Mouse (Mus musculus) lung, adult 2 months (tissue): ENCODE results near the gene S100a6. TPM values are rescaled to one million over a fixed set of nuclear protein-coding genes. Genes with fewer than 3 reads are reported as not detected.

Experiments used
- DNase-seq: peaks from one replicate; pipeline ENCODE4 v3.0.0; 2022
- H3K4me1 ChIP-seq: fragments of 200-500 bp; 2 replicates; pipeline ENCODE4 v1.6.1; 2011; ENCODE audit warnings: low read length; ENCODE audit not compliant: control insufficient read depth, insufficient read depth
- H3K4me3 ChIP-seq: fragments of 200-500 bp; replicated peaks from 2 replicates; pipeline ENCODE3; 2011; ENCODE audit warnings: low read depth, mild to moderate bottlenecking, control low read depth, low read length; ENCODE audit errors: extremely low read depth
- CTCF ChIP-seq: fragments of 200-500 bp; IDR thresholded peaks from 2 replicates; pipeline ENCODE4 v1.5.1; 2011; ENCODE audit warnings: mild to moderate bottlenecking, low read length, control low read depth; ENCODE audit not compliant: insufficient read depth
- POLR2A ChIP-seq: fragments of 200-500 bp; IDR thresholded peaks from 2 replicates; pipeline ENCODE4 v1.6.1; 2011; ENCODE audit warnings: low read depth, mild to moderate bottlenecking, control low read depth, low read length, borderline replicate concordance; ENCODE audit errors: extremely low read depth
- WGBS: fragments of 180-500 bp; shearing (Covaris S2); methylation state at CpG from one replicate; pipeline ENCODE4 v1.1.7; 2018; 5-methylcytosine and 5-hydroxymethylcytosine counted together
- polyA plus RNA-seq: library from polyadenylated mRNA; depleted of rRNA; stranded (reverse); fragments of >200 nt; gene quantifications from 2 replicates; pipeline ENCODE4 v1.2.3, GENCODE M21; 2012

Gene S100a6
- polyA plus RNA-seq, 1 experiment: 439 TPM

GRCm38 (mm10) chr3:90607361-90607760, 5.3 kb upstream of the S100a6 start:
- Histone ChIP-seq H3K4me3 (no peak overlapping the region), H3K4me1 (peaks cover 2% of the 10 kb centered on the region; the same call in 1 of the 2 replicates)
- 75% methylated on average over 3 of the region's 3 CpGs for WGBS
- DNase-seq: no peak
- no peak for TF ChIP-seq POLR2A
- no peak for TF ChIP-seq CTCF

GRCm38 (mm10) chr3:90608223-90608622, 4.5 kb upstream of the S100a6 start, which contains the start of gene S100a5:
S100a5 (plus strand) TSS chr3:90608523.
- DNase-seq: no peak
- H3K4me1 ChIP-seq: peaks cover 2% of the 10 kb centered on the region; the same call in 1 of the 2 replicates
- TF ChIP-seq POLR2A (no peak), CTCF (no peak)
- WGBS: 71% methylated on average over 3 of the region's 3 CpGs
- no peak within 1 kb of the TSS for H3K4me3 ChIP-seq

GRCm38 (mm10) chr3:90609102-90609501, 3.6 kb upstream of the S100a6 start:
- Histone ChIP-seq H3K4me1 (peaks cover 2% of the 10 kb centered on the region; the same call in 1 of the 2 replicates), H3K4me3 (no peak overlapping the region)
- TF ChIP-seq CTCF (no peak), POLR2A (no peak)
- no peak for DNase-seq

- no peak for TF ChIP-seq CTCF
- TF ChIP-seq POLR2A: no peak
Measured at GRCm38 (mm10) chr3:90611494-90611893, 1.2 kb upstream of the S100a6 start.

GRCm38 (mm10) chr3:90612061-90612460, 621 bp upstream of the S100a6 start:
- no peak for DNase-seq
- TF ChIP-seq CTCF (no peak), POLR2A (no peak)
- Histone ChIP-seq H3K4me3 (no peak overlapping the region), H3K4me1 (0 out of 2 replicates have a peak, but pooled peaks cover 2% of the 10 kb centered on the region)
- WGBS: 55% methylated on average over 4 of the region's 4 CpGs

More at GRCm38 (mm10) chr3:90611494-90611893, 1.2 kb upstream of the S100a6 start:
- DNase-seq: no peak
- H3K4me3 ChIP-seq: no peak overlapping the region
- WGBS: 90% methylated on average over 3 of the region's 3 CpGs
- H3K4me1 ChIP-seq: 0 out of 2 replicates have a peak, but pooled peaks cover 2% of the 10 kb centered on the region

- Histone ChIP-seq H3K4me1 (0 out of 2 replicates have a peak, but pooled peaks cover 2% of the 10 kb centered on the region), H3K4me3 (peak overlapping the region; percentile 49)
- no peak for TF ChIP-seq CTCF
- no peak for TF ChIP-seq POLR2A
- DNase-seq: peak; percentile 25
- 36% methylated on average over 7 of the region's 7 CpGs for WGBS
Measured at GRCm38 (mm10) chr3:90613461-90614147, 922 bp downstream of the S100a6 start.

- Histone ChIP-seq H3K4me3 (peak overlapping the region; percentile 49), H3K4me1 (0 out of 2 replicates have a peak, but pooled peaks cover 2% of the 10 kb centered on the region)
- no peak for TF ChIP-seq CTCF
- no peak for TF ChIP-seq POLR2A
- no peak for DNase-seq
- WGBS: 62% methylated on average over 6 of the region's 6 CpGs
Measured at GRCm38 (mm10) chr3:90614148-90614530, 1.5 kb downstream of the S100a6 start.

- TF ChIP-seq CTCF: no peak
- TF ChIP-seq POLR2A: no peak
- Histone ChIP-seq H3K4me3 (peak overlapping the region; percentile 6), H3K4me1 (0 out of 2 replicates have a peak, but pooled peaks cover 2% of the 10 kb centered on the region)
- peak; percentile 41 for DNase-seq
- 64% methylated on average over 11 of the region's 11 CpGs for WGBS
Measured at GRCm38 (mm10) chr3:90614611-90615251, 2.0 kb downstream of the S100a6 start.

GRCm38 (mm10) chr3:90615415-90615814, 2.7 kb downstream of the S100a6 start:
- Histone ChIP-seq H3K4me3 (peak overlapping the region; percentile 6), H3K4me1 (0 out of 2 replicates have a peak, but pooled peaks cover 2% of the 10 kb centered on the region)
- WGBS: 4% methylated on average over 7 of the region's 7 CpGs
- TF ChIP-seq POLR2A (no peak), CTCF (peak; percentile 79)
- peak; percentile 69 for DNase-seq
